Mouse (Mus musculus) limb, embryonic 12.5 days (tissue): ENCODE data around the gene Sars2. TPM values are rescaled to one million over a fixed set of nuclear protein-coding genes. Genes with fewer than 3 reads are reported as not detected.

Source experiments
- ATAC-seq: fragments of 200-750 bp; cut with Nextera tagmentation; 2 replicates; pipeline ENCODE4 v1.8.0; 2017; ENCODE audit warnings: low read depth, moderate TSS enrichment; ENCODE audit not compliant: insufficient number of reproducible peaks, insufficient read depth, low FRiP score, low TSS enrichment
- H3K27ac ChIP-seq: fragments of 300-500 bp; sonication (generic); 2 replicates; pipeline ENCODE4 v1.5.1; 2016; ENCODE audit warnings: mild to moderate bottlenecking, moderate library complexity
- H3K27me3 ChIP-seq: fragments of 300-500 bp; sonication (generic); 2 replicates; pipeline ENCODE4 v1.6.1; 2016; ENCODE audit warnings: mild to moderate bottlenecking, moderate library complexity
- H3K36me3 ChIP-seq: fragments of 300-500 bp; sonication (generic); 2 replicates; pipeline ENCODE4 v1.6.1; 2016; ENCODE audit warnings: mild to moderate bottlenecking, moderate library complexity
- H3K4me1 ChIP-seq: fragments of 300-500 bp; sonication (generic); replicated peaks from 2 replicates; pipeline ENCODE4 v1.6.1; 2016
- H3K4me2 ChIP-seq: fragments of 300-500 bp; sonication (generic); 2 replicates; pipeline ENCODE4 v1.6.1; 2016; ENCODE audit warnings: mild to moderate bottlenecking, moderate library complexity
- H3K4me3 ChIP-seq: fragments of 300-500 bp; sonication (generic); replicated peaks from 2 replicates; pipeline ENCODE4 v1.5.1; 2016; ENCODE audit warnings: mild to moderate bottlenecking
- H3K9ac ChIP-seq: fragments of 300-500 bp; sonication (generic); replicated peaks from 2 replicates; pipeline ENCODE4 v1.6.1; 2016; ENCODE audit warnings: mild to moderate bottlenecking, moderate library complexity
- H3K9me3 ChIP-seq: fragments of 300-500 bp; sonication (generic); 2 replicates; pipeline ENCODE4 v1.6.1; 2016; ENCODE audit warnings: mild to moderate bottlenecking, moderate library complexity
- WGBS: fragments of 180-500 bp; shearing (Covaris S2); methylation state at CpG from one replicate; pipeline ENCODE4 v1.1.7; 2016; 5-methylcytosine and 5-hydroxymethylcytosine counted together
- polyA plus RNA-seq: library from polyadenylated mRNA; unstranded; fragments of >200 nt; fragmentation: Nextera tagmentation; extraction: Ambion mirVana; gene quantifications from 2 replicates; pipeline ENCODE4 v1.2.1, GENCODE M21; 2016

Sars2 gene
- polyA plus RNA-seq, 1 experiment from 2014 or later: 33.1 TPM

DNA sequence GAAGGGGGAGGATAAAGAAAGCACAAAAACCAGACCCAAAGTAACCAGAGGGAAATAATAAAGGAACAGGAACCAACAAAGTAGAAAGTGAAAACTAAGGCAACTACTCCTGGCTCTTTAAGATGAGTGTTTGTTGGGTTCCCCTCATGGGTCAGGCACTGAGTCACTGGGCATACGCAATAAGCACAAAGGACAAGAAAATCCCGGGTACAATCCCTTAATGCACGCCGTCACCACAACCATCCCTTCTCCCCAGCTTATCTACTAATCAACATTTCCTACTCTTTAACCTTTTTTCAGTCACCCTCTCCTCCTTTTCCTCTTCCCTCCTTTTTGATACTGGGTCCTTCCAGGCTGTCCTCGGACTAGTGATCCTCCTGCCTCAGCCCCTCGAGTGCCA is 23.4 kb downstream of the Sars2 start:
- no peak for ATAC-seq
- H3K4me3 ChIP-seq: no peak overlapping the region; the same call in 1 of the 2 replicates
- H3K27me3 ChIP-seq: no peaks in the 10 kb centered on the region
- H3K36me3 ChIP-seq: peaks cover 29% of the 10 kb centered on the region
- no peaks in the 10 kb centered on the region for H3K9me3 ChIP-seq
- H3K27ac ChIP-seq: no peak overlapping the region
- H3K4me2 ChIP-seq: peak overlapping the region; percentile 66
- WGBS: 87% methylated on average over 6 of the region's 6 CpGs
- H3K9ac ChIP-seq: no peak overlapping the region
- peaks cover 18% of the 10 kb centered on the region for H3K4me1 ChIP-seq

GRCm38 (mm10) chr7:28766173-28766879 is 24.5 kb downstream of the Sars2 start, which contains the start of gene Sirt2:
Sirt2 (plus strand) TSS chr7:28766735.
- Histone ChIP-seq H3K9me3 (no peaks in the 10 kb centered on the region), H3K27ac (no peak within 1 kb of the TSS), H3K4me3 (peak within 1 kb of the TSS; percentile 76), H3K4me2 (peak within 1 kb of the TSS; percentile 66), H3K36me3 (peaks cover 19% of the 10 kb centered on the region), H3K4me1 (peaks cover 18% of the 10 kb centered on the region), H3K27me3 (no peaks in the 10 kb centered on the region), H3K9ac (peak within 1 kb of the TSS; percentile 75)
- under 1% methylated on average over 45 of the region's 45 CpGs for WGBS
- peak; percentile 98 for ATAC-seq

DNA sequence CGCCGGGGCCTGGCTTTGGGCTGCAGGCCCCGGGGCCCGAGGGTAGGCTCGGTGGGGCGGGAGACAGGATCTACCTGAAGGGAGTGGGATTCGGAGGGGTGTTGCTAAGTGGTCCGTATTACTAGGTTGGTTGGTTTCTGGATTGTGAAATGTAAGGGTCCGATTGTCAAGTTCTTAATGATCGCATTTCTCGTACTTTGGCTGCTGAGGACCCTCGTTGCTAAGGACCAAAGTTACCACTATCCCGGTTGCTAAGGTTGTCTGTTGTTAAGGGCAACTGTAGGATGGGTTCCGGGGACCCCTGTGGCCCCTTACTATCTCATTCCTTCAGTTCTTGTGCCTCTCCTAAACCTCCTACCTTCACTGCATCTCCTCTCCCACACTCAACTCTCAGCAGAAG is 25.1 kb downstream of the Sars2 start:
- ATAC-seq: peak; percentile 20; the same call in 1 of the 2 replicates
- 6% methylated on average over 14 of the region's 14 CpGs for WGBS

DNA sequence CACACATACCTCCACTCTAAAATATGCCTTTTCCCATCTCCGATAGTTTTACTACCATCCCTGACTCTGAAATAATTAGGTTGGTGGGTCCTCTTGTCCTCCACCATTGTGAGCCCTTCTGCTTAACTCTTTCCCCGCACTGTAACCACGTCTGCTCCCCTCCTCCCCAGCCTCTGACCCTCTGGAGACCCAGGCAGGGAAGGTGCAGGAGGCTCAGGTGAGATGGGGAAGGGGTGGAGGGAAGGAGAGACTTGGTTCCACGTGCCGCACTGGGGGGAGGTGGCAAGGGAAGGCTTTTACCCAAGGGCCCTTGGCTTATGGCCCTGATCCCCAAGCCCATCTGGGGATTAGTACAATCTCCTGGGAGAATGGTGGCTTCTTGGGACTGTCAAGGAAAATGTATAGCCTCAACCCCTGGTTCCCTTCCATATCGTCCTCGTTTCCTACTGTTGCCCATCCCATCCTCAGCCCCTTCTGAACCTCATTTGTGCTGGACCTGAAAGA is 25.7 kb downstream of the Sars2 start, which contains the start of gene Nfkbib:
Gene Nfkbib (minus strand): TSS at position 51 of the 504 bp plus-strand sequence.
- 64% methylated on average over 7 of the region's 7 CpGs for WGBS
- Histone ChIP-seq H3K4me3 (peak within 1 kb of the TSS; percentile 76), H3K36me3 (peaks cover 15% of the 10 kb centered on the region), H3K4me2 (peak within 1 kb of the TSS; percentile 66), H3K9ac (peak within 1 kb of the TSS; percentile 75), H3K27ac (no peak within 1 kb of the TSS), H3K4me1 (peaks cover 18% of the 10 kb centered on the region), H3K27me3 (no peaks in the 10 kb centered on the region), H3K9me3 (no peaks in the 10 kb centered on the region)
- no peak for ATAC-seq

More for the DNA sequence above, 25.1 kb downstream of the Sars2 start:
- Histone ChIP-seq H3K36me3 (peaks cover 15% of the 10 kb centered on the region), H3K27me3 (no peaks in the 10 kb centered on the region), H3K4me1 (peaks cover 18% of the 10 kb centered on the region), H3K4me2 (peak overlapping the region; percentile 64), H3K9me3 (no peaks in the 10 kb centered on the region), H3K9ac (peak overlapping the region; percentile 75), H3K27ac (no peak overlapping the region), H3K4me3 (peak overlapping the region; percentile 76)

DNA sequence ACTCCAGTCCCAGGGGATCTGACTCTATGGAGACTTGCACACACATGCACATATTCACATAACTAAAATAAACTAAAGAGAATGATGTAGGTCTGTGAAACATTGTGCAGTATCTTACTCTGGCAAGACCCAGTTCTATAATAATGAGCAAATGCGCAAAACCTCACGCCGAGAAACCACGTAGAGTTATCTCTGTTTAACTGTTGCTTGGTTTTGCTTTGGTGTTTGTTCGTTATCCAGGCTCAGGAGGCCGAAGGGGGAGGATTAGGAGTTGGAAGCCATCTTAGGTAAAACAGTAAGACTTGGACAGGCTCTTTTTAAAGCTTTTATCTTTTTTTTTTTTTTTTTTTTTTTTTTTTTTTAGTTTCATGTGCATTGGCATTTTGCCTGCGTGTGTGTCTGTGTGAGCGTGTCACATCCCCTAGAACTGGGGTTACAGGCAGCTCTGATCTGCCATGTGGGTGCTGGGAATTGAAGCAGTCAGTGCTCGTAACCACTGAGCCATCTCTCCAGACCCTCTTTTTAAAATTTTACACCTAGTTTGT is 27.7 kb downstream of the Sars2 start:
- Histone ChIP-seq H3K9ac (no peak overlapping the region), H3K4me2 (no peak overlapping the region), H3K36me3 (peaks cover 26% of the 10 kb centered on the region), H3K9me3 (no peaks in the 10 kb centered on the region), H3K27me3 (no peaks in the 10 kb centered on the region), H3K4me1 (peaks cover 18% of the 10 kb centered on the region), H3K4me3 (no peak overlapping the region), H3K27ac (no peak overlapping the region)
- WGBS: 92% methylated on average over 9 of the region's 9 CpGs
- no peak for ATAC-seq

DNA sequence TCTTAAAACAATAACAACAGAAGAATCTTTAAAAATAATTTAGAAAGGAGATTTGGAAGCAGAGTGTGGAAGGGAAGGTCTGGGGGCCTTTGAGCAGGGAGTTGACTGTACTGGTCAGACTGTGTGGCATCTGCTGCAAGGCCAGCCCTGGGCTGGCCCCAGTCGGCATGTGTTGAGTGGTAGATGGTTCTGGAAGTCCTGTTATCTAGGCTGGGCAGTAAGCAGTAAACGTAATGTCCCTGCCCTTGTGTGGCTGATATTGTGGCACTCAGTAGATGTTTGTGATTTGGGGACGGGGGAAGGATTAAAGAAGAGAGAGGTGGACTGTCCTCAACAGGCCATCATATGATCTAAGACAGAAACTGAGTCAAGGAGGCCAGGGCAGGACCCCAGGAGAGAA is 28.5 kb downstream of the Sars2 start:
- 88% methylated on average over 3 of the region's 3 CpGs for WGBS

GRCm38 (mm10) chr7:28771867-28772266 is 30.1 kb downstream of the Sars2 start:
- H3K27ac ChIP-seq: no peak overlapping the region
- no peak for ATAC-seq
- no peaks in the 10 kb centered on the region for H3K27me3 ChIP-seq
- peaks cover 10% of the 10 kb centered on the region for H3K4me1 ChIP-seq
- no peak overlapping the region for H3K4me2 ChIP-seq
- H3K36me3 ChIP-seq: peaks cover 48% of the 10 kb centered on the region
- 95% methylated on average over 11 of the region's 11 CpGs for WGBS
- H3K4me3 ChIP-seq: no peak overlapping the region
- no peaks in the 10 kb centered on the region for H3K9me3 ChIP-seq
- H3K9ac ChIP-seq: no peak overlapping the region

More for the DNA sequence above, 28.5 kb downstream of the Sars2 start:
- Histone ChIP-seq H3K9ac (no peak overlapping the region), H3K27ac (no peak overlapping the region), H3K36me3 (peaks cover 33% of the 10 kb centered on the region), H3K4me1 (peaks cover 16% of the 10 kb centered on the region), H3K9me3 (no peaks in the 10 kb centered on the region), H3K4me3 (no peak overlapping the region), H3K27me3 (no peaks in the 10 kb centered on the region), H3K4me2 (no peak overlapping the region)
- no peak for ATAC-seq

DNA sequence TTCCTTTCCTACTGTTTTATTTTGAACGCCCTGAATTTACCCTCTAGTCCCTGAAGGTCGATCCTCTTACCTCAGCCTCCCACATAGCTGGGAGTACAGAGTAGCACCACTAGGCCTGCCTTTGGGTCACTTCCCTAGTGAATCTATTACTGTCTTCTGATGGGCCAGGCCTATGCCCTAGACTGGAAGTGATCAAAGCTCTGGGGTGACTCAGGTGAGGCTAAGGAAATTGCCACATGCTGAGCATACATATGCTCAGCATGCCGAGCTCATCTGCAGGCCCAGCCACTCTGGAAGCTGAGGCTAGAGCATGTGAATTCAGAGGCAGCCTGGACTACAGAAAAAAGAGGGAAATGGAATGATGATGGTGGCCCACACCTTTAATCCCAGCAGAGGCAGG is 31.4 kb downstream of the Sars2 start:
- Histone ChIP-seq H3K27ac (no peak overlapping the region), H3K9me3 (no peaks in the 10 kb centered on the region), H3K9ac (no peak overlapping the region)

DNA sequence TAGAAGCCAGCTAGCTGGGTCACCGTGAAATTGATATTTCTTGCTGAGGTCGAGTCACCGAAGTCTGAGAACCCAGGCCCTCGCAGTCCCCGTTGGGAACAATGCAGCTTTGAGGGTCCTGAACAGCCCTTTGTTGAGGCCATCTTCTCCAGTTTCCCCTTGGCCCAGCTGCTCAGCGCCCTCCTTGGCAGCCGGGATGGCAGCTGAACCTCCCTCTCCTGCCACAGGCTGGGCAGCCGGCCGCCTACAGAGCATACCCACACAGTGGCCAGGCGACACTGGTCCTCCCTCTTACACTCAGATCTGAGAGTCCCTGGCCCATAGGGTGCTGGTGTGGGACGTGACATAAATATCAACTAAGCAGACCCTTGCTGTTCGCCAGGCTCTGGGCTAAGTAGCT is 32.4 kb downstream of the Sars2 start:
- Histone ChIP-seq H3K4me1 (no peaks in the 10 kb centered on the region), H3K4me3 (no peak overlapping the region), H3K27me3 (no peaks in the 10 kb centered on the region), H3K27ac (no peak overlapping the region), H3K9me3 (no peaks in the 10 kb centered on the region), H3K36me3 (peaks cover 64% of the 10 kb centered on the region), H3K4me2 (no peak overlapping the region), H3K9ac (no peak overlapping the region; the same call in 1 of the 2 replicates)
- WGBS: 83% methylated on average over 12 of the region's 12 CpGs
- ATAC-seq: no peak

More for the DNA sequence above, 31.4 kb downstream of the Sars2 start:
- H3K4me2 ChIP-seq: no peak overlapping the region
- no peak overlapping the region for H3K4me3 ChIP-seq
- 70% methylated on average over 3 of the region's 3 CpGs for WGBS
- H3K4me1 ChIP-seq: no peaks in the 10 kb centered on the region
- no peaks in the 10 kb centered on the region for H3K27me3 ChIP-seq
- peaks cover 58% of the 10 kb centered on the region for H3K36me3 ChIP-seq
- ATAC-seq: no peak

- H3K36me3 ChIP-seq: peaks cover 64% of the 10 kb centered on the region
- H3K4me2 ChIP-seq: no peak overlapping the region
- H3K27ac ChIP-seq: no peak overlapping the region
- no peak overlapping the region for H3K4me3 ChIP-seq
- WGBS: 83% methylated on average over 7 of the region's 7 CpGs
- no peaks in the 10 kb centered on the region for H3K27me3 ChIP-seq
- H3K9me3 ChIP-seq: no peaks in the 10 kb centered on the region
- ATAC-seq: no peak
- peaks cover under 1% of the 10 kb centered on the region for H3K4me1 ChIP-seq
- H3K9ac ChIP-seq: no peak overlapping the region
Measured at GRCm38 (mm10) chr7:28775129-28775528, 33.3 kb downstream of the Sars2 start.

- Histone ChIP-seq H3K27me3 (no peaks in the 10 kb centered on the region), H3K36me3 (peaks cover 63% of the 10 kb centered on the region), H3K27ac (no peak overlapping the region), H3K4me2 (no peak overlapping the region), H3K9ac (no peak overlapping the region), H3K4me1 (peaks cover 4% of the 10 kb centered on the region), H3K4me3 (no peak overlapping the region), H3K9me3 (no peaks in the 10 kb centered on the region)
- no peak for ATAC-seq
- 82% methylated on average over 9 of the region's 9 CpGs for WGBS
Measured at GRCm38 (mm10) chr7:28778825-28779224, 37.0 kb downstream of the Sars2 start.
